Mouse (Mus musculus): ENCODE measurements at regions not wholly inside any gene's neighbourhood (a gene's known extent, or its start where the extent isn't known, plus 50 kb on each side); places are given as distances from the start of the nearest gene placed in this dataset.

DNA sequence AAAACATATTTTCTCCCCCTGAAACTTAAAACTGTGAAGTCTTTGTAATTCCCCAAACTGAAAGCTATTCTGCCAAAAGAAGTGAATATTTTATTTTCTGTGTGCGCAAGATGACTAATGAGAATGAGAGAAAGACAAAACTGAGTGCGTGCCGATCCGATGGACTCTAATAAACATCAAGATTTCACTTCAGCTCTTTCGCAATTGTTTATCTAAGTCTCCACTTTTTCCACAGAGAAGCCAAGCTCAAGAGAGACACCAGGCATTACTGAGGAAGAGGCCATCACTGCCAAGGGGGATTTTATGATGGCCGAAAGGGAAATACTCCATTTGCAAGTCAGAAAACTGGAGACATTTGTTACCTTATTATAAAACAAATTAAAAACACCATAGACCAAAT is 55.0 kb upstream of the Uqcrfs1 start:
- DNase-seq (ENCODE audit: inconsistent ontology term): no peak

DNA sequence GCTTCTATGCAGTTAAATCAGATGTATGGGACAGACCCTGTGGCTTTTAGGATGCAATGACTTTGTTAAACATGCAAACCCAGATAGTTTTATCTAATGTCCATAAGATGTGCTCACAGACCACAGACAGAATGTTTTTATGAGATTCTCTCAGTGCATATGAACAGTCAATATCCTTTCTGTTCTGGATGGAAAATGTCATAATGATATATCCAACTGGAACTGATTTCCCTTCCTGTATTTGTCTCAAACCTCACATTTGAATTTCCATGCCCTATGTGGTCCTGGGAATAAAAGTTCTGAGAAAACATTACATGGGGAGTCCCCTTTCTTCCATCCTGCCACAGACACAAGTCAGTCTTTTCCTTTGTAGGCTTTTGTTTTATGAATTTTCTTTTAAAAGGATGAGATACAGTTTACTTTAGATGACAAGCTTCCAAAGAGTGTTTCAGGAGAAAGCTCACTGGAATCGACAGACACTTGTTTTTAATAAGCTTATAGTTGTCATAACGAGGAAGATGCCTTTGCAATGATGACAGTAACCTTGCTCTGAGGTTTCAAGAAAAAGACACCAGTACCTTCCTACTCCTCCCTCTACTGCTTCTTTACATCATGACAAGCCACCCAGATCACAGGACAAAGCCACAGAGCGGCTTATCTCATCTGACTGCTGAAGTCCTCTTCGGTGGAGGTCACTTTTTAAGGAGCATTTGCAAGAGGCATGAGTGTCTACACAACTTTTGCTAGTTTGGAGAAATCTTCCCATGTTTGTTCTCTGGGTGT is 55.7 kb upstream of the Uqcrfs1 start:
- DNase-seq (ENCODE audit: inconsistent ontology term): no peak

DNA sequence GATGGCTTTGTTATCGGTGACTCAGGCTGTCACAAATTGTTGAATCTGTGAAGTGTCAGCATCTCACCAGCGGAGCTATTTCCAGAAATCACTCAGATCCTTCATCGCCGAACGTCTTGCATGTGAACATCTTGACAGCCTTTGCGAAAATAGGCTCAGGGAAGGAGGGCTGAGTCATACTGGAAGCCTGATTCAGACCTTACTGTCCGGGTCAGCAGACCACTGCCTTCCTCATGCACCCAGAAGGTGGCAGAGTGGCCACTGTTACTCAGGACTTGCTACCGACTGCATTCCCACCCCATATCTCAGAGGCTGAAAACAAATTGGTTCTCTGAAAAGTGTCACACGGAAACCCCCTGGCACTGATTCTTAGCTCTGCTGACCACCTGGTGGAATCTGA is 55.9 kb upstream of the Dusp22 start:
- DNase-seq (ENCODE audit: inconsistent ontology term): peak; percentile 43

DNA sequence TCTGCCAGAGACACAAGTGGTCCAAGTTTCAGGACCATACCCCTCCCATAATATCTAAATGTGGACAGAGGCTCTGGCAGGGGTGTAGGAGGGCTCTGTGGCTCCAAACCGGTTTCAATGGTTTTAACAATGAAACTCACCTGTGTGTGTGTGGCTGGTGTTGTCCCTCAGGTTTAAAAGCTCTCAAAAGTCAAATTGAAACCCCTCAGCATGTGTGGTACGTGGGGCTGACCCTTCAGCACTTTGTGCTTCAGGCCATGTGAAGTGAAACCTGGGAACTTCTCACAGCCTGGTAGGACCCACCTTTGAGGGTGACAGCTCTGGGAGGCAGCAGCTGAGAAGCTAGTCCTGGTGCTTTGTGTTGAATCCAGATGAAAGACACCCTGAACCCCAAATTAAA is 52.5 kb upstream of the Dusp22 start:
- DNase-seq (ENCODE audit: inconsistent ontology term): no peak

DNA sequence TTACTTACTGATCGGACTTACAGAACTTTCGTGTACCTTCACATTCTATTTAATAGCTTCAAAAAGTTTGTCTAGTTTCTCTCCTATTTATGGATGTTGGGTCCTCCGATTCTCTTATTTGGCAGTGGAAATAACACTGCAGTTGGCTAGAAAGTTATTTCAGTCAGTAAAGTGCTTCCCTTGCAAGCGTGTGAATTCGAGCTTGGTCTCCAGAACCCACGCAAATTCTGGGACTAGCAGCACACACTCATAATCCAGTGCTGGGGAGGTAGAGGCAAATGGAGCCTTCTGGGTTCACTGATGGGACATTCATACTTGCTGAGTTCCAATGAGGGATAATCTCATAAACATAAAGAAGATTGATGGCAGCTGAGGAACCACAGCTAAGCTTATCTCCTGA is 51.9 kb upstream of the Dusp22 start:
- DNase-seq (ENCODE audit: inconsistent ontology term): no peak

DNA sequence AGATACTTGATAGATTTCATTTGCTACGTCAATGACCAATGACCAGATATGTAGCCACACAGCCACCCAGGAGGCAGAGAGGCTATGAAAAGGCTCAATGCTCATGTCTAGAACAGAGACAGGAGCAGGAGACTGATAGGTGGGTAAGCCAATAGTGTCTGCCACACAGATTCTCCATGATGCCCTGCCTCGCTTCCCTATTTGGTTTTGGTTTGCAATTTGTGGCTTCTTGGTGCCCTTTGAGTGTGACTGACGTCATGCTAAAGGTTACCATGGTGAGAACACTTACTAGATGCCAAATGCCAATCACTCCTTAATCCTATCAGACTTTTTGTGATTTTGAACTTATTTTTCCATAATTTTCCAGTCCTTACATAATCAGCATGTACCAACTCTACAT is 50.0 kb upstream of the Dusp22 start:
- DNase-seq (ENCODE audit: inconsistent ontology term): no peak

Measured in Muller cell, postnatal 12 days (primary cell).